Mouse (Mus musculus) myocyte (in vitro differentiated cells): Measurements from ENCODE around the gene Ttll5.

Experiments used
- CEBPB ChIP-seq: IDR thresholded peaks from 2 replicates; pipeline ENCODE4 v1.6.1; 2011; ENCODE audit warnings: mild to moderate bottlenecking, moderate library complexity; ENCODE audit not compliant: poor library complexity, insufficient read depth, severe bottlenecking
- E2F4 ChIP-seq: IDR thresholded peaks from one replicate; pipeline ENCODE4 v1.6.1; 2011; ENCODE audit warnings: mild to moderate bottlenecking, control low read depth, moderate library complexity; ENCODE audit not compliant: insufficient read depth
- MAX ChIP-seq: IDR thresholded peaks from one replicate; pipeline ENCODE4 v1.6.1; 2011; ENCODE audit warnings: low read depth, mild to moderate bottlenecking, control low read depth
- MYOD1 ChIP-seq, 3 experiments: IDR thresholded peaks; one replicate each; pipeline ENCODE4 v1.6.1; 2011; ENCODE audit warnings: control low read depth in 2 of 3, low read depth in 2 of 3, mild to moderate bottlenecking in 2 of 3, moderate library complexity in 1 of 3; ENCODE audit not compliant: insufficient read length in 2 of 3, control insufficient read depth in 1 of 3
- MYOG ChIP-seq, 3 experiments: IDR thresholded peaks; one replicate each; pipeline ENCODE4 v1.6.1; 2011; ENCODE audit warnings: control low read depth in 2 of 3, low read depth in 2 of 3, mild to moderate bottlenecking in 2 of 3; ENCODE audit not compliant: insufficient read length in 2 of 3, control insufficient read depth in 1 of 3, insufficient read depth in 1 of 3
- POLR2A ChIP-seq: IDR thresholded peaks from one replicate; pipeline ENCODE4 v1.6.1; 2011; ENCODE audit warnings: low read depth, mild to moderate bottlenecking, control low read depth, moderate library complexity; ENCODE audit not compliant: insufficient read length
- POLR2AphosphoS2 ChIP-seq: IDR thresholded peaks from one replicate; pipeline ENCODE4 v1.6.1; 2011; ENCODE audit warnings: low read depth, control low read depth; ENCODE audit not compliant: insufficient read length
- TCF12 ChIP-seq: IDR thresholded peaks from one replicate; pipeline ENCODE4 v1.6.1; 2011; ENCODE audit warnings: mild to moderate bottlenecking, control low read depth; ENCODE audit not compliant: poor library complexity, insufficient read depth, severe bottlenecking

DNA sequence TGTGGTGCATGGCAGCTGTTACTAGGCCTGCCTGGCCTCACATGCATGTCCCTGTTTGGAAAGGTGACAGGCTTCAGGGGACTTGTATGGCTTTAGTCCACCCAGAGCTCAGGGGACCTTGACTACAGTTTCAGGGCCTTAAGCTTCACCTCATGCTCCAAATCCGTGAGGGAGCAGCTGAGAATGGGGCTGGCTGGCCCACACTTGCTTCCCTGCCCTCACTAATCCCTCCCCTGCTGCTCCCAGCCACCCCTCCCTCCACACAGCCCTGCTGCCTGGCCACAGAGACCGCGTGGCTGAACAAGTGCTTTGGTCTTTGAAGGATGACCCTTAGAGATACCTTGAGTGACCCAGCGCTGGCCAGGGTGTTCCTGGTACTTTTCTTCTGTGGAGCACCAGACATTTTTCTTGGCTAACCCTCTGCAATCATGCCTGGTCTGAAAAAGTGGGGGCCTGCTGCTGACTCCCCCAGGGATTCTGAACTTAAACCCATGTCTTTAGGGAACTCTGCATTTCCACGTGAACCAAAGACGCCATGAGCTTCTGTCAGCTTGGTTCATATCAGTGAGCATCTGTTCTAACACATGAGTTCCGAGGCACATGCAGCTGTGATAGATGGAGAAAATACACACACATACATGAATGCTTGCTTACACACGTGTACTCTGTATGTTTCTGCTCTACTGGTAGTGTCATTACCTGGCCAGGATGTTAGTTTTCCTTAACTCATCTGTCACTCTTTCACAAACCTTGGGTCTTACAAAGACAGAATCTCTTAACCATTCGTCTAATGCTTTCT lies 212.1 kb downstream of the Ttll5 start:
- no peak for TF ChIP-seq MAX
- no peak for TF ChIP-seq E2F4
- peak; percentile 62 to 91 (median 75) for TF ChIP-seq MYOD1 (IDR thresholded peaks at IDR 0.05; ENCODE audit: control insufficient read depth in 1 of 3, insufficient read length in 2 of 3, low read depth in 2 of 3)
- TF ChIP-seq POLR2A, result no peak
- TF ChIP-seq TCF12, result peak; percentile 59
- TF ChIP-seq MYOG (IDR thresholded peaks at IDR 0.05; ENCODE audit: control insufficient read depth in 1 of 3, insufficient read depth in 1 of 3, insufficient read length in 2 of 3, low read depth in 2 of 3), result peak; percentile 84 to 98 (median 91)
- no peak for TF ChIP-seq POLR2AphosphoS2
- TF ChIP-seq CEBPB, result no peak
